Mouse (Mus musculus): ENCODE results near the gene Elmo1. TPM values are rescaled to one million over a fixed set of nuclear protein-coding genes. Genes with fewer than 3 reads are reported as not detected.

Gene Elmo1
- total and polyA plus RNA-seq, 3 experiments: 5.2 to 7.6 TPM; not detected in 1

DNA sequence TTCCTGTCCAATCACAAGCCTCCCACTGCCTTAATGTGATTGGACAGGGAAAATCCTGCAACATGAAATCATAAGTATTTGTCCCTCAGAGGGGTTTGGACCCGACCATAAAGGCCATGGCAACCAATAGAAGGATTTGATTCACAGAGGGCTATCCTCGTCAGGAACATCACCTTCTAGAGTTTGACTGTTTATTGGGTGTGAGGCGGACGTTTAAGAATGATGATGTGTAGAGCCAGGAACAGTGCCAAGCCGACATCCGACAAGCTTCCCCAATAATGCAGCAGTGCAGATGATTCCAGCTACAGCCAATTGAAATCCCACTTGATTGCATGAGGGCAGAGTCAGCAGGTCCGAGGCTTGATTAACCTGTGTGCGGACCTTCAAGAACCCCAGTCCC lies 288.5 kb downstream of the Elmo1 start:
- no peaks in the 10 kb centered on the region for H3K79me2 ChIP-seq (ENCODE audit: control insufficient read depth, insufficient read depth, low read length, poor library complexity)
- no peak overlapping the region for H3K9ac ChIP-seq (ENCODE audit: control insufficient read depth, low read depth, low read length, poor library complexity, severe bottlenecking)
- H3K27ac ChIP-seq (ENCODE audit: control insufficient read depth, low read depth, low read length): no peak overlapping the region
- DNase-seq (ENCODE audit: low read depth, low spot score): no peak
- no peaks in the 10 kb centered on the region for H3K27me3 ChIP-seq (ENCODE audit: control insufficient read depth in 1 of 2, insufficient read depth in 2 of 2, low read length in 2 of 2)
- H3K9me3 ChIP-seq (replicated peaks; ENCODE audit: insufficient read depth, low read length): no peaks in the 10 kb centered on the region
- no peaks in the 10 kb centered on the region for H3K36me3 ChIP-seq (ENCODE audit: control insufficient read depth in 1 of 2, insufficient read depth in 2 of 2, low read length in 2 of 2)
- TF ChIP-seq POLR2AphosphoS5 (IDR thresholded peaks at IDR 0.05; ENCODE audit: borderline replicate concordance, low read depth, low read length): no peak
- TF ChIP-seq POLR2A (IDR thresholded peaks at IDR 0.05; ENCODE audit: control insufficient read depth in 1 of 2, insufficient read depth in 1 of 2, low read depth in 1 of 2, low read length in 2 of 2, poor library complexity in 1 of 2): no peak
- TF ChIP-seq USF2 (IDR thresholded peaks at IDR 0.05; ENCODE audit: borderline replicate concordance in 1 of 2, insufficient read depth in 1 of 2, low read depth in 1 of 2, low read length in 2 of 2): no peak
- TF ChIP-seq GABPA (IDR thresholded peaks at IDR 0.05; ENCODE audit: low read depth, low read length): no peak
- TF ChIP-seq SMC3 (IDR thresholded peaks at IDR 0.05; ENCODE audit: low read depth, low read length): no peak
- no peak for TF ChIP-seq RCOR1 (IDR thresholded peaks at IDR 0.05; ENCODE audit: low read depth, low read length)
- H3K4me1 ChIP-seq (ENCODE audit: control insufficient read depth in 1 of 2, insufficient read depth in 2 of 2, low read length in 2 of 2): no peaks in the 10 kb centered on the region; a peak in 1 of 4 replicates
- no peak overlapping the region for H3K4me3 ChIP-seq (ENCODE audit: control insufficient read depth in 1 of 2, insufficient read depth in 1 of 2, low read depth in 2 of 2, low read length in 2 of 2)

DNA sequence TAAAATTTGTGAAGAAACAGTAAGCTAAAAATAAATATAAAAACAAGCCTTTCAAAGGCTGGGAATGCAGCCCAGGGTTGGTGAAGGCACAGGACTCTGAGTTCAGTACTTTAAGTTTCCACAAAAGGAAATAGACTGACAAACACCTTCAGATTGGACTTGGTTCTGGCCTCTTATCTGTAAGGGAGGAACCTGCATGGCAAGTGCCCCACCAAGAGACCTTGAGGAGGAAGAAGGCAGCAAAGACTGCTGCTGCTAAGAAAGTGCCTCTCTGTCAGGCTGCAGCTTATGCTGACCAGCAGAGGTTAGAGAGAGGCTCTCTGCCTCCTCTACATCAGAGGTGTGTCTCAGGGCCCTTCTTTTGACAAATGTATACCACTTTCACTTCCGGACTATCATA lies 293.5 kb downstream of the Elmo1 start:
- H3K4me3 ChIP-seq (ENCODE audit: control insufficient read depth in 1 of 2, insufficient read depth in 1 of 2, low read depth in 2 of 2, low read length in 2 of 2): no peak overlapping the region
- no peaks in the 10 kb centered on the region for H3K9me3 ChIP-seq (replicated peaks; ENCODE audit: insufficient read depth, low read length)
- H3K27ac ChIP-seq (ENCODE audit: control insufficient read depth, low read depth, low read length): no peak overlapping the region
- no peaks in the 10 kb centered on the region for H3K27me3 ChIP-seq (ENCODE audit: control insufficient read depth in 1 of 2, insufficient read depth in 2 of 2, low read length in 2 of 2)
- DNase-seq (ENCODE audit: low read depth, low spot score): no peak
- no peaks in the 10 kb centered on the region for H3K79me2 ChIP-seq (ENCODE audit: control insufficient read depth, insufficient read depth, low read length, poor library complexity)
- H3K36me3 ChIP-seq (ENCODE audit: control insufficient read depth in 1 of 2, insufficient read depth in 2 of 2, low read length in 2 of 2): no peaks in the 10 kb centered on the region
- no peak overlapping the region for H3K9ac ChIP-seq (ENCODE audit: control insufficient read depth, low read depth, low read length, poor library complexity, severe bottlenecking)
- TF ChIP-seq NRF1 (IDR thresholded peaks at IDR 0.05; ENCODE audit: insufficient read depth, low read depth, low read length, poor library complexity, severe bottlenecking) (no peak), MYB (IDR thresholded peaks at IDR 0.05; ENCODE audit: low read depth, low read length) (no peak), RAD21 (IDR thresholded peaks at IDR 0.05; ENCODE audit: low read depth, low read length) (no peak), MYC (IDR thresholded peaks at IDR 0.05; ENCODE audit: low read depth, low read length) (no peak), EP300 (IDR thresholded peaks at IDR 0.05; ENCODE audit: low read depth in 1 of 2, low read length in 2 of 2) (no peak), POLR2A (IDR thresholded peaks at IDR 0.05; ENCODE audit: control insufficient read depth in 1 of 2, insufficient read depth in 1 of 2, low read depth in 1 of 2, low read length in 2 of 2, poor library complexity in 1 of 2) (no peak), MAX (IDR thresholded peaks at IDR 0.05; ENCODE audit: low read length) (no peak)
- no peaks in the 10 kb centered on the region for H3K4me1 ChIP-seq (ENCODE audit: control insufficient read depth in 1 of 2, insufficient read depth in 2 of 2, low read length in 2 of 2)

- Histone ChIP-seq H3K79me2 (ENCODE audit: control insufficient read depth, insufficient read depth, low read length, poor library complexity) (no peaks in the 10 kb centered on the region), H3K27ac (ENCODE audit: control insufficient read depth, low read depth, low read length) (no peak overlapping the region), H3K4me3 (ENCODE audit: control insufficient read depth in 1 of 2, insufficient read depth in 1 of 2, low read depth in 2 of 2, low read length in 2 of 2) (no peak overlapping the region), H3K4me1 (ENCODE audit: control insufficient read depth in 1 of 2, insufficient read depth in 2 of 2, low read length in 2 of 2) (no peaks in the 10 kb centered on the region), H3K27me3 (ENCODE audit: control insufficient read depth in 1 of 2, insufficient read depth in 2 of 2, low read length in 2 of 2) (no peaks in the 10 kb centered on the region), H3K9ac (ENCODE audit: control insufficient read depth, low read depth, low read length, poor library complexity, severe bottlenecking) (no peak overlapping the region), H3K9me3 (replicated peaks; ENCODE audit: insufficient read depth, low read length) (no peaks in the 10 kb centered on the region), H3K36me3 (ENCODE audit: control insufficient read depth in 1 of 2, insufficient read depth in 2 of 2, low read length in 2 of 2) (no peaks in the 10 kb centered on the region)
- no peak for TF ChIP-seq RCOR1 (IDR thresholded peaks at IDR 0.05; ENCODE audit: low read depth, low read length)
- TF ChIP-seq TBP (IDR thresholded peaks at IDR 0.05; ENCODE audit: low read depth, low read length): no peak
- TF ChIP-seq JUND (IDR thresholded peaks at IDR 0.05; ENCODE audit: low read depth, low read length): no peak
- no peak for TF ChIP-seq E2F4 (IDR thresholded peaks at IDR 0.05; ENCODE audit: borderline replicate concordance, low read depth, low read length)
- no peak for TF ChIP-seq MAFK (IDR thresholded peaks at IDR 0.05; ENCODE audit: borderline replicate concordance, low read depth, low read length)
- no peak for TF ChIP-seq MAZ (IDR thresholded peaks at IDR 0.05; ENCODE audit: low read depth, low read length)
- TF ChIP-seq MAX (IDR thresholded peaks at IDR 0.05; ENCODE audit: low read length): no peak
- TF ChIP-seq POLR2AphosphoS2 (IDR thresholded peaks at IDR 0.05; ENCODE audit: low read length): no peak
- no peak for TF ChIP-seq MYB (IDR thresholded peaks at IDR 0.05; ENCODE audit: low read depth, low read length)
- no peak for TF ChIP-seq ZKSCAN1 (IDR thresholded peaks at IDR 0.05; ENCODE audit: low read depth, low read length)
- no peak for DNase-seq (ENCODE audit: low read depth, low spot score)
These were observed 294.4 kb downstream of the Elmo1 start for GRCm38 (mm10) chr13:20384846-20385245.
